Mouse (Mus musculus): ENCODE results near the gene Nmt1. TPM values are rescaled to one million over a fixed set of nuclear protein-coding genes. Genes with fewer than 3 reads are reported as not detected.

Nmt1 gene
- polyA plus RNA-seq, 1 experiment from 2014 or later: 32.4 TPM

- Histone ChIP-seq H3K4me2 (no peak overlapping the region), H3K9ac (no peak overlapping the region), H3K9me3 (no peaks in the 10 kb centered on the region), H3K27me3 (no peaks in the 10 kb centered on the region), H3K4me3 (no peak overlapping the region), H3K27ac (replicated peaks) (no peak overlapping the region), H3K4me1 (replicated peaks) (no peaks in the 10 kb centered on the region), H3K36me3 (peaks cover 37% of the 10 kb centered on the region)
- WGBS: 98% methylated on average over 10 of the region's 10 CpGs
- no peak for ATAC-seq (ENCODE audit: low FRiP score, low read depth)
Measured at GRCm38 (mm10) chr11:103070322-103070880, 42.4 kb downstream of the Nmt1 start.

DNA sequence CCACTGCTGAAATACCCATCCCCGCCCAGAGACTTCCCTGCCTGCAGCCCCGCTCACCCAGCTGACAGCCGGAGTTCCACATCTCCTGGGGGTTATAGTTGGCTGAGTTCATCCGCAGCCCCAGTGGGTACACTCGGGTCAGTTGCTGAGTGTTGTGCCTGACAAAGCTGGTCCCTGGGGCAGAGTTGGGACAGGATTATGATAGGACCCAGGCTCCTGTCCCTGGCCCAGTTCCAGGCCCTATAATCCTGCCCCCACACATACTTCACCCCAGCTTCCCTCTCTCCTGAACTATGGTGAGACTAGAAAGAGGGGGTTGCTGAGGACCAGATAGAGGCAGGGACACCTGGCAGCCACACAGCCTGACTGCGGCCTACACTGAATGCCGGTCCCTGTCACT lies 45.7 kb downstream of the Nmt1 start:
- Histone ChIP-seq H3K9ac (no peak overlapping the region), H3K4me2 (no peak overlapping the region), H3K9me3 (no peaks in the 10 kb centered on the region), H3K36me3 (peaks cover 12% of the 10 kb centered on the region), H3K27me3 (no peaks in the 10 kb centered on the region), H3K27ac (replicated peaks) (no peak overlapping the region), H3K4me1 (replicated peaks) (no peaks in the 10 kb centered on the region), H3K4me3 (no peak overlapping the region)
- no peak for ATAC-seq (ENCODE audit: low FRiP score, low read depth)
- WGBS: 85% methylated on average over 7 of the region's 7 CpGs

DNA sequence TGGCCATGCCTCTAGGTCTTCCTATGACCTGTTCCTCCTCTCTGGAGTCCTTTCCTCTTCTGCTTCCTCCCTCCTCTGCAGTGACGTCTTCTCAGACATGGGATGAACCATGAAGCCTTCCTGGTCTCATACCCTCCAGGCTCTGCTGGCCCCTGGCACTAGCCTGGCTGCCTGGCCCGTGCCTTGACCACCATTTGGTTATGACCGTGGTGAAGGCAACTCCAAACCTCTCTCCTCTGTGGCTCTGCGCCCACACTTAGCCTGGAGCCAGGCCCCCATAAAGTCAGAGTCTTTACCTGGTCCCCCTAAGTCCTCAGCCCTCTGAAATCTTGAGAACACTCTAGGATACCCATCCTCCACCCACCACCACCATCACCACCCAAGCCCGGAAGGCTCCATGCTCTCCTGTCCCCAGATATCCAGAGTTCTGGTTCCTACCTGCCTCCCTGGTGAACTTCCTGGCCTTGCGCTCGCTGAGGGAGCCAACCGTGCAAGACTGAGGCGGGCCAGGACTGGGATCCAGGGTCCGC lies 46.2 kb downstream of the Nmt1 start:
- no peak overlapping the region for H3K27ac ChIP-seq (replicated peaks)
- H3K9ac ChIP-seq: no peak overlapping the region
- H3K36me3 ChIP-seq: peaks cover 7% of the 10 kb centered on the region
- peaks cover 4% of the 10 kb centered on the region; the same call in 1 of the 2 replicates for H3K27me3 ChIP-seq
- H3K4me3 ChIP-seq: no peak overlapping the region
- no peaks in the 10 kb centered on the region for H3K9me3 ChIP-seq
- H3K4me2 ChIP-seq: no peak overlapping the region
- no peaks in the 10 kb centered on the region for H3K4me1 ChIP-seq (replicated peaks)
- 71% methylated on average over 10 of the region's 10 CpGs for WGBS
- no peak for ATAC-seq (ENCODE audit: low FRiP score, low read depth)

- Histone ChIP-seq H3K4me3 (no peak overlapping the region), H3K9me3 (no peaks in the 10 kb centered on the region), H3K4me2 (no peak overlapping the region), H3K36me3 (peaks cover 2% of the 10 kb centered on the region; the same call in 1 of the 2 replicates), H3K27ac (replicated peaks) (no peak overlapping the region), H3K4me1 (replicated peaks) (no peaks in the 10 kb centered on the region), H3K9ac (no peak overlapping the region), H3K27me3 (peaks cover 4% of the 10 kb centered on the region; the same call in 1 of the 2 replicates)
- ATAC-seq (ENCODE audit: low FRiP score, low read depth): no peak
- 33% methylated on average over 10 of the region's 10 CpGs for WGBS
Measured at GRCm38 (mm10) chr11:103074796-103075323, 46.9 kb downstream of the Nmt1 start.

- H3K27ac ChIP-seq (replicated peaks): no peak overlapping the region
- ATAC-seq (ENCODE audit: low FRiP score, low read depth): no peak
- no peak overlapping the region for H3K4me2 ChIP-seq
- no peak overlapping the region for H3K4me3 ChIP-seq
- H3K4me1 ChIP-seq (replicated peaks): peaks cover 10% of the 10 kb centered on the region
- no peaks in the 10 kb centered on the region for H3K36me3 ChIP-seq
- H3K9me3 ChIP-seq: no peaks in the 10 kb centered on the region
- H3K9ac ChIP-seq: no peak overlapping the region
- peaks cover 11% of the 10 kb centered on the region; the same call in 1 of the 2 replicates for H3K27me3 ChIP-seq
- 95% methylated on average over 7 of the region's 7 CpGs for WGBS
Measured at GRCm38 (mm10) chr11:103076010-103076409, 48.0 kb downstream of the Nmt1 start.

DNA sequence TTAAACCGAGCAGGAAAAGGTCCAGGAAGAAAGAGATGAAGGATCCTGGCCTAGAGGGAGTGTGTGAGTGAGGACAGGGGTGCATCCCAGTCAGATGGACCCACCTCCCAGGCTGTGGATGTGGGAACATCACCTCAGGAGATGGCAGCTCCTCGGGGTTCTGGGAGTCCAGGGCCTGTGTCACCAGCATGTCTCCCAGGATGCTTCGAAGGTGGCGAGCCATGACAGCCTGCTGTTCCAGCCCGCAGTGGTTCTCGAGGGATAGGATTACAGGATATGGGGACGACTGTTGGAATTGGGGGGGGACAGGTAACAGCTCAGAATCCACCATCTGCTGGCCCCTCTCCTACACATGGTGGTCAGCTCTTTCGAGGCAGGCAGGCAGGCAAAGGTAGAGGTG lies 48.6 kb downstream of the Nmt1 start:
- H3K9ac ChIP-seq: no peak overlapping the region
- H3K27me3 ChIP-seq: peaks cover 16% of the 10 kb centered on the region
- 87% methylated on average over 8 of the region's 8 CpGs for WGBS
- no peak overlapping the region for H3K27ac ChIP-seq (replicated peaks)
- no peak overlapping the region for H3K4me2 ChIP-seq
- H3K4me1 ChIP-seq (replicated peaks): peaks cover 10% of the 10 kb centered on the region
- no peak for ATAC-seq (ENCODE audit: low FRiP score, low read depth)
- no peak overlapping the region for H3K4me3 ChIP-seq
- H3K36me3 ChIP-seq: no peaks in the 10 kb centered on the region
- H3K9me3 ChIP-seq: no peaks in the 10 kb centered on the region

DNA sequence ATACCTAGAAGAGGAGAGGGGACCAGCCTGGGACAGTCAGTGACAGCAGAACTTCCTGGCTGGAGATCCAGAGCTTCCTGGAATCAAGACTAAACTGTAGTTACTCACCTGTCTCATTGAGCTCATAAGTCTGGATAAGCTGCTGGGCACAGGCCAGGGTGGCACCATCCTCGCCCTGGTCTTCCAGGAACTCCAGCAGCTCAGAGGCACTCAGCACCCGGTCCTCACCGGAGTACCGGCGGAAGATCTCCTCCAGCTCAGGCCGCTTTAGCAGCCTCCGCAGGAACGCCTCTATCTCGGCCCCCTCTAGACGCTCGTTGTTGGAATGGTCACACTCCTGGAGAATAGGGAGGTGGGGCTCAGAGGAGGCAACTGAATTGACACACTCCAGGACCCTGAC lies 50.1 kb downstream of the Nmt1 start:
- no peak overlapping the region for H3K4me2 ChIP-seq
- no peak overlapping the region for H3K9ac ChIP-seq
- H3K4me3 ChIP-seq: no peak overlapping the region
- no peak overlapping the region for H3K27ac ChIP-seq (replicated peaks)
- peaks cover 10% of the 10 kb centered on the region for H3K4me1 ChIP-seq (replicated peaks)
- no peak for ATAC-seq (ENCODE audit: low FRiP score, low read depth)
- peaks cover 28% of the 10 kb centered on the region for H3K27me3 ChIP-seq
- no peaks in the 10 kb centered on the region for H3K36me3 ChIP-seq
- H3K9me3 ChIP-seq: no peaks in the 10 kb centered on the region
- WGBS: 78% methylated on average over 11 of the region's 11 CpGs

DNA sequence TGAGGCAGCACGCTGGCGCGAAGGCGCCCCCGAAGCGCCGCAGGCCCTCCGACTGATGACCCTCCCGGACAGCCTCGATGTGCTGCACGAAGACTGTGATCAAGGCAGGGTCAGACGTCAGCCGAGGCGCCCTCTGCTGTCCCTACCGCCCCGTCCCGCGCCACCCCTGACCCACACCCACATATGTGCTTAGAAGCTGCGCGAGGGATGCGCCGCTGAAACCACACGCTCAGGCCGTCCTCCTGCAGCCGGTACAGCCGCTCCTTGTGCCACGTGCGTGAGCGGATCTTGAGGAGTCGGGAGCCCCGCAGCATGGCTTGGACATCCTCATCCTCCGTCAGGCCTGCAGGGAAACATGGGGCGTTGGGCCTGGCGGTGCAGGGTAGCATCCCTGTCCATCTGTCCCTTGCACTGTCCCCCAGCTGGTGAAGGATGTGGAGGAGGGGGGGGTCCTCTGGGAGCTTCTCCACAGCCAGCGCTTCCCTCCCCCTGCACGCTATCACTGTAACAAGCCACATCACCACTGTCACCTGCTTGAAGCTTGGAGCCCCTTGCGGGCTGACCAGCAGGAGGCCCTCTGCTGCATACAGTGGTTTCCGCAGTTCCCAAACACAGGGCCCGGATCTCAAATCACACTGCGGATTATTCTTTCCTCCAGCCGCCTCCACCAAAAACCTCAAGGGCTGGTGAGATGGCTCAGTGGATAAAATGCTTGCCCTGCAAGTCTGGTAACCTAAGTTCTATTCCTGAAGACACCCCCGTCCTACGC lies 52.5 kb downstream of the Nmt1 start:
- ATAC-seq (ENCODE audit: low FRiP score, low read depth): peak; percentile 69; the same call in 1 of the 2 replicates
- 1% methylated on average over 43 of the region's 43 CpGs for WGBS
- Histone ChIP-seq H3K4me3 (peak overlapping the region; percentile 29), H3K27me3 (peaks cover 28% of the 10 kb centered on the region), H3K9ac (peak overlapping the region; percentile 11; the same call in 1 of the 2 replicates), H3K4me1 (replicated peaks) (peaks cover 10% of the 10 kb centered on the region), H3K4me2 (peak overlapping the region; percentile 56), H3K9me3 (no peaks in the 10 kb centered on the region), H3K27ac (replicated peaks) (no peak overlapping the region), H3K36me3 (no peaks in the 10 kb centered on the region)

DNA sequence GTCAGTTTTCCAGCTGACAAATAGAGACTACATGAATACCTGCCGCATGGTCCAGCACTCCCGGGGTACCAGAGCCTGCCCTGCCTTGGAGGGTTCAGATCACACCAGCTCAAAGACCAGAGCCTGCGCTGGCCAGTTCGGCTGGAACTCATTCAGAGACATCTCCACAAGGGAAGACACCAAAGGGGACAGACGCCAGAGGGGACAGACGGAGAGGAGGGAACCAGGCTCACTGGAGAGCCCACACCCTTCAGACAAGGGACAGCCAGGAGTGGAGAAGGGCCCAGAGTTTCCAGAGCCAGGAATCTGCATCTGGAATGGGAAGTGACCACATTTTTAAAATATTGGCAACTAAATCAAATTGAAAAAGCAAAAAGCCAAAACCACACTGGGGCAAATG lies 53.6 kb downstream of the Nmt1 start:
- Histone ChIP-seq H3K4me1 (replicated peaks) (peaks cover 10% of the 10 kb centered on the region), H3K27me3 (peaks cover 28% of the 10 kb centered on the region)
- ATAC-seq (ENCODE audit: low FRiP score, low read depth): no peak

GRCm38 (mm10) chr11:103093306-103093705 lies 65.3 kb downstream of the Nmt1 start:
- WGBS: 96% methylated on average over 7 of the region's 7 CpGs
- H3K27me3 ChIP-seq: peaks cover 2% of the 10 kb centered on the region; the same call in 1 of the 2 replicates
- 0 out of 2 replicates have a peak, but pooled peaks cover 4% of the 10 kb centered on the region for H3K4me1 ChIP-seq (replicated peaks)
- no peaks in the 10 kb centered on the region for H3K9me3 ChIP-seq
- H3K27ac ChIP-seq (replicated peaks): no peak overlapping the region
- no peak overlapping the region for H3K4me3 ChIP-seq
- no peaks in the 10 kb centered on the region for H3K36me3 ChIP-seq
- H3K4me2 ChIP-seq: no peak overlapping the region
- no peak overlapping the region for H3K9ac ChIP-seq
- no peak for ATAC-seq (ENCODE audit: low FRiP score, low read depth)

More for the DNA sequence above, 53.6 kb downstream of the Nmt1 start:
- 50% methylated on average over 6 of the region's 6 CpGs for WGBS
- no peak overlapping the region for H3K4me3 ChIP-seq
- no peaks in the 10 kb centered on the region for H3K36me3 ChIP-seq
- no peaks in the 10 kb centered on the region for H3K9me3 ChIP-seq
- H3K9ac ChIP-seq: no peak overlapping the region
- no peak overlapping the region for H3K4me2 ChIP-seq
- no peak overlapping the region for H3K27ac ChIP-seq (replicated peaks)

DNA sequence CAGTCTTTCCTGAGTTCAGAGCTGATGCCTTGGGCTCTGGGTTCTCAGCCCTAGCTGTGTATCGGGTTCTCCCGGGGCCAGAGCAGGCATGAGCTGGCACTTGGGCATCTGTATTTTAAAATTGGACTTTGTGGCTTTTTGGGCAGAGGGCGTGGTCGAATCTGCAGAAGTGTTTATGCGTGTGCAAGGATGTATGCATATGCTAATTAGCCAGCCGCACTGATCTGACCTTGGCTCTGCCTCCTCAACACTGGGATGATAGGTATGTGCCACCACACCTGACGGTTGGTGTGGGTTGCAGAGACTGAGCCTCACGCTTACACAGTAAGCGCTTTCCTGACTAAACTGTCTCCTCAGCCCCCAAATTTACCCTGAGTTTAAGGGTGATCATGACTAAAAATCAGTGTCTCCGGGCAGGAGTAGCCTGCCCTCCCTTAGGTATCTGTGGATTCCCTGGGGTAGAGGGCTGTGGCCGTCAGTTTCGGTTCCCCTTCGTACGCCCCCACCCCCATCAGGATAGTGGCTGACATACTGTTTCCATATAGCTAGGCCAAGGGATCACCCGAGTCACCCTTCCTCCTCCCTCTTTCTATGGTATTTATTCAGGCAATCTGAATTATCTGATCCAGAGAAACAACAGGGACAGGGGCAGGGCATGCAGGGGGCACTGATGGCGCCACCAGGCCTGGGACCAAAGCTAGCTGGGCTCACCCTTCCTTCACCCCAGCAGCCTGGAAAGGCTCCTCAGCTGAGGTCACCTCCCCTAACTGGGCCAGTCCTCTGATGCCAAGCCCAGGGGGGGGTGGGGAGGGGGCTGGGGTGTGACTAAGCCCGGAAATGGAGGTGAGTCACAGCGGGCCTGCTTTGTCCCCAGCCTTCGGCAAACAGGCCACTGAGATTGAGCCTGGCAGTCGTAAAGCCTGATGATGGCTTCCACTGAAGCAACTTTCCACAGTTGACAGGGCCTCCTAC lies 66.2 kb downstream of the Nmt1 start:
- H3K4me2 ChIP-seq: no peak overlapping the region
- no peaks in the 10 kb centered on the region for H3K9me3 ChIP-seq
- H3K4me3 ChIP-seq: no peak overlapping the region
- no peak overlapping the region for H3K27ac ChIP-seq (replicated peaks)
- H3K9ac ChIP-seq: no peak overlapping the region
- H3K4me1 ChIP-seq (replicated peaks): 0 out of 2 replicates have a peak, but pooled peaks cover 4% of the 10 kb centered on the region
- ATAC-seq (ENCODE audit: low FRiP score, low read depth): 0 out of 2 replicates have a peak, but pooled peaks have one; percentile 19
- no peaks in the 10 kb centered on the region for H3K36me3 ChIP-seq
- 73% methylated on average over 20 of the region's 20 CpGs for WGBS
- peaks cover 7% of the 10 kb centered on the region for H3K27me3 ChIP-seq
